Mouse (Mus musculus): ENCODE results near the gene Cdc14a. TPM values are rescaled to one million over a fixed set of nuclear protein-coding genes. Genes with fewer than 3 reads are reported as not detected.

The Cdc14a gene
- polyA plus RNA-seq, 1 experiment from 2014 or later, result 8.5 TPM

- H3K27me3 ChIP-seq, result no peaks in the 10 kb centered on the region
- no peak overlapping the region for H3K27ac ChIP-seq (replicated peaks)
- WGBS, result 65% methylated on average over 11 of the region's 11 CpGs
- no peak overlapping the region for H3K4me3 ChIP-seq
- H3K36me3 ChIP-seq, result no peaks in the 10 kb centered on the region
- H3K4me2 ChIP-seq (replicated peaks), result no peak overlapping the region
- H3K9ac ChIP-seq (replicated peaks), result no peak overlapping the region
- ATAC-seq (replicated peaks), result no peak
- no peaks in the 10 kb centered on the region for H3K9me3 ChIP-seq
- no peaks in the 10 kb centered on the region for H3K4me1 ChIP-seq
Measured at GRCm38 (mm10) chr3:116388808-116389207, 35.0 kb downstream of the Cdc14a start.

- Histone ChIP-seq H3K9ac (replicated peaks) (no peak overlapping the region), H3K27me3 (no peaks in the 10 kb centered on the region), H3K4me3 (no peak overlapping the region), H3K4me2 (replicated peaks) (no peak overlapping the region), H3K27ac (replicated peaks) (no peak overlapping the region), H3K36me3 (no peaks in the 10 kb centered on the region), H3K9me3 (no peaks in the 10 kb centered on the region), H3K4me1 (no peaks in the 10 kb centered on the region)
- ATAC-seq (replicated peaks), result no peak
Measured at GRCm38 (mm10) chr3:116386886-116387285, 36.9 kb downstream of the Cdc14a start.

GRCm38 (mm10) chr3:116386342-116386741 lies 37.5 kb downstream of the Cdc14a start:
- H3K27ac ChIP-seq (replicated peaks), result no peak overlapping the region
- H3K4me1 ChIP-seq, result no peaks in the 10 kb centered on the region
- H3K36me3 ChIP-seq, result no peaks in the 10 kb centered on the region
- no peak overlapping the region for H3K9ac ChIP-seq (replicated peaks)
- no peak overlapping the region for H3K4me3 ChIP-seq
- H3K4me2 ChIP-seq (replicated peaks), result no peak overlapping the region
- no peaks in the 10 kb centered on the region for H3K9me3 ChIP-seq
- ATAC-seq (replicated peaks), result no peak
- WGBS, result 85% methylated on average over 6 of the region's 6 CpGs
- no peaks in the 10 kb centered on the region for H3K27me3 ChIP-seq

GRCm38 (mm10) chr3:116384319-116384718 lies 39.5 kb downstream of the Cdc14a start:
- Histone ChIP-seq H3K27me3 (no peaks in the 10 kb centered on the region), H3K27ac (replicated peaks) (no peak overlapping the region), H3K9ac (replicated peaks) (no peak overlapping the region), H3K4me1 (no peaks in the 10 kb centered on the region), H3K4me3 (no peak overlapping the region), H3K36me3 (no peaks in the 10 kb centered on the region), H3K9me3 (no peaks in the 10 kb centered on the region), H3K4me2 (replicated peaks) (no peak overlapping the region)
- WGBS, result 83% methylated on average over 7 of the region's 7 CpGs
- ATAC-seq (replicated peaks), result no peak

- Histone ChIP-seq H3K4me1 (no peaks in the 10 kb centered on the region), H3K9ac (replicated peaks) (no peak overlapping the region), H3K4me3 (no peak overlapping the region), H3K9me3 (no peaks in the 10 kb centered on the region), H3K4me2 (replicated peaks) (no peak overlapping the region), H3K36me3 (no peaks in the 10 kb centered on the region), H3K27me3 (no peaks in the 10 kb centered on the region), H3K27ac (replicated peaks) (no peak overlapping the region)
- no peak for ATAC-seq (replicated peaks)
- 54% methylated on average over 9 of the region's 9 CpGs for WGBS
Measured at GRCm38 (mm10) chr3:116380319-116380718, 43.5 kb downstream of the Cdc14a start.

- no peak overlapping the region for H3K27ac ChIP-seq (replicated peaks)
- no peak overlapping the region for H3K4me3 ChIP-seq
- no peak for ATAC-seq (replicated peaks)
- no peaks in the 10 kb centered on the region for H3K36me3 ChIP-seq
- H3K9ac ChIP-seq (replicated peaks), result no peak overlapping the region
- no peaks in the 10 kb centered on the region for H3K27me3 ChIP-seq
- H3K4me2 ChIP-seq (replicated peaks), result no peak overlapping the region
- 88% methylated on average over 2 of the region's 2 CpGs for WGBS
- H3K4me1 ChIP-seq, result no peaks in the 10 kb centered on the region
- no peaks in the 10 kb centered on the region for H3K9me3 ChIP-seq
Measured at GRCm38 (mm10) chr3:116375442-116375841, 48.4 kb downstream of the Cdc14a start.

- no peak overlapping the region for H3K4me2 ChIP-seq (replicated peaks)
- no peaks in the 10 kb centered on the region for H3K9me3 ChIP-seq
- no peaks in the 10 kb centered on the region for H3K36me3 ChIP-seq
- no peak overlapping the region for H3K27ac ChIP-seq (replicated peaks)
- H3K4me1 ChIP-seq, result no peaks in the 10 kb centered on the region
- no peak overlapping the region for H3K4me3 ChIP-seq
- H3K27me3 ChIP-seq, result no peaks in the 10 kb centered on the region
- 94% methylated on average over 5 of the region's 5 CpGs for WGBS
- ATAC-seq (replicated peaks), result no peak
- H3K9ac ChIP-seq (replicated peaks), result no peak overlapping the region
Measured at GRCm38 (mm10) chr3:116374486-116374885, 49.3 kb downstream of the Cdc14a start.

GRCm38 (mm10) chr3:116373196-116373595 lies 50.6 kb downstream of the Cdc14a start:
- 40% methylated on average over 6 of the region's 6 CpGs for WGBS
- no peak overlapping the region for H3K4me3 ChIP-seq

GRCm38 (mm10) chr3:116368868-116369437 lies 54.9 kb downstream of the Cdc14a start:
- H3K9ac ChIP-seq (replicated peaks), result no peak overlapping the region
- 0 out of 2 replicates have a peak, but pooled peaks have one; percentile 35 for ATAC-seq (replicated peaks)
- H3K4me2 ChIP-seq (replicated peaks), result no peak overlapping the region
- no peaks in the 10 kb centered on the region for H3K27me3 ChIP-seq
- H3K4me1 ChIP-seq, result peaks cover 12% of the 10 kb centered on the region
- H3K36me3 ChIP-seq, result no peaks in the 10 kb centered on the region
- H3K9me3 ChIP-seq, result no peaks in the 10 kb centered on the region
- WGBS, result 18% methylated on average over 4 of the region's 4 CpGs
- no peak overlapping the region for H3K4me3 ChIP-seq
- no peak overlapping the region for H3K27ac ChIP-seq (replicated peaks)

More at GRCm38 (mm10) chr3:116373196-116373595, 50.6 kb downstream of the Cdc14a start:
- H3K4me1 ChIP-seq, result peaks cover 11% of the 10 kb centered on the region
- no peaks in the 10 kb centered on the region for H3K36me3 ChIP-seq
- no peak overlapping the region for H3K4me2 ChIP-seq (replicated peaks)
- ATAC-seq (replicated peaks), result no peak
- no peak overlapping the region for H3K9ac ChIP-seq (replicated peaks)
- no peaks in the 10 kb centered on the region for H3K27me3 ChIP-seq
- no peaks in the 10 kb centered on the region for H3K9me3 ChIP-seq
- no peak overlapping the region for H3K27ac ChIP-seq (replicated peaks)

GRCm38 (mm10) chr3:116366125-116366524 lies 57.7 kb downstream of the Cdc14a start:
- H3K27ac ChIP-seq (replicated peaks), result no peak overlapping the region
- 62% methylated on average over 2 of the region's 2 CpGs for WGBS
- no peak overlapping the region for H3K4me3 ChIP-seq
- H3K27me3 ChIP-seq, result no peaks in the 10 kb centered on the region
- no peak overlapping the region for H3K4me2 ChIP-seq (replicated peaks)
- H3K36me3 ChIP-seq, result no peaks in the 10 kb centered on the region
- no peaks in the 10 kb centered on the region for H3K9me3 ChIP-seq
- ATAC-seq (replicated peaks), result no peak
- H3K9ac ChIP-seq (replicated peaks), result no peak overlapping the region
- peaks cover 12% of the 10 kb centered on the region for H3K4me1 ChIP-seq

GRCm38 (mm10) chr3:116361906-116362305 lies 61.9 kb downstream of the Cdc14a start:
- Histone ChIP-seq H3K4me2 (replicated peaks) (no peak overlapping the region), H3K4me3 (no peak overlapping the region), H3K36me3 (no peaks in the 10 kb centered on the region), H3K9ac (replicated peaks) (no peak overlapping the region), H3K9me3 (no peaks in the 10 kb centered on the region), H3K4me1 (no peaks in the 10 kb centered on the region), H3K27me3 (no peaks in the 10 kb centered on the region), H3K27ac (replicated peaks) (no peak overlapping the region)
- 86% methylated on average over 7 of the region's 7 CpGs for WGBS
- ATAC-seq (replicated peaks), result no peak

GRCm38 (mm10) chr3:116361101-116361500 lies 62.7 kb downstream of the Cdc14a start:
- ATAC-seq (replicated peaks), result no peak
- Histone ChIP-seq H3K4me3 (no peak overlapping the region), H3K36me3 (no peaks in the 10 kb centered on the region), H3K27me3 (no peaks in the 10 kb centered on the region), H3K9me3 (no peaks in the 10 kb centered on the region), H3K27ac (replicated peaks) (no peak overlapping the region), H3K4me2 (replicated peaks) (no peak overlapping the region), H3K9ac (replicated peaks) (no peak overlapping the region), H3K4me1 (no peaks in the 10 kb centered on the region)
- WGBS, result 89% methylated on average over 5 of the region's 5 CpGs

GRCm38 (mm10) chr3:116357866-116358265 lies 66.0 kb downstream of the Cdc14a start:
- H3K36me3 ChIP-seq, result no peaks in the 10 kb centered on the region
- H3K4me2 ChIP-seq (replicated peaks), result no peak overlapping the region
- WGBS, result 82% methylated on average over 7 of the region's 7 CpGs
- H3K27me3 ChIP-seq, result no peaks in the 10 kb centered on the region
- no peak overlapping the region for H3K4me3 ChIP-seq
- H3K9ac ChIP-seq (replicated peaks), result no peak overlapping the region
- no peak for ATAC-seq (replicated peaks)
- no peaks in the 10 kb centered on the region for H3K4me1 ChIP-seq
- no peaks in the 10 kb centered on the region for H3K9me3 ChIP-seq
- H3K27ac ChIP-seq (replicated peaks), result no peak overlapping the region

Measured in forebrain, embryonic 15.5 days (tissue).